Mouse (Mus musculus) embryo, embryonic 11 days (tissue): ENCODE measurements around the gene Ccdc167.

Experiments used
- DNase-seq: peaks from one replicate; pipeline ENCODE4 v3.0.0-alpha.2; 2015

Gene Ccdc167

DNA sequence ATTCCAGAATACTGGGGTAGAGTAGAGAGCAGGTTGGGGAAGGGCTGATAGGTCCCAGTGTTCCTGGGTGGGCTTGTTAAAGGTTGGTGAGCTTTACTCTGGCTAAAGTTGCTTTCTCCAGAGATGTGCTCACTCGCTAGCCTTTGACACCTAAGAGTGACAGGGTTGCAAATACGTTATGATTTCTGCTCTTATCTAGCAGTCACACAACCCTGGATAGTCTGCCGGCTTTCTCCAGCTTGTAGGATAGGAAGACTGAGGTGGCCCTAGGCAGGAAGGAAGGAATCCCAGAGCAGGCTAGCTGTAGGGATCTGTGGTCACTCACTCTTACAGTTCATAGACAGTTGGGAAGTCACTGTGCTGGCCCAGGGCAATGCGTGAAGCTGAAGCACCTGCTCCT is 32.6 kb downstream of the Ccdc167 start:
- DNase-seq: no peak

DNA sequence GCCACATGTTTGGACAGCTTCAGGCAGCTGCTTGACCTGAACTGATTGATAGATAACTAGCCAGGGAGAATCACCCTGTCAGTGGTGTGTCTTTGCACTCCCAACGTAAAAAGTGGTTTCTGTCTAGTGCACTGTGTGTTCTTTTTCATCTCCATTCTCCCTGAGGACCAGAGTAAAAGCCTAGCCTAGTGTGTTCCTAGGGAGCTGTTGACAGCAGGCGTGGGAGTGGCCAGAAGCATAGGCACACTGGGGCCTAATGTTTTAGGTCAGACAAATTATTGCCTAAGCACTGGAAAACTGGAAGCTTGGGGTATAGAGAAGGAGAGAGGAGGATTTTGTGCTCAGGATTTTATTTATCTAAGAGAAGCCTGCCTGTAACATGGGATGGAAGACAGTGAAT is 33.7 kb downstream of the Ccdc167 start:
- DNase-seq: no peak

DNA sequence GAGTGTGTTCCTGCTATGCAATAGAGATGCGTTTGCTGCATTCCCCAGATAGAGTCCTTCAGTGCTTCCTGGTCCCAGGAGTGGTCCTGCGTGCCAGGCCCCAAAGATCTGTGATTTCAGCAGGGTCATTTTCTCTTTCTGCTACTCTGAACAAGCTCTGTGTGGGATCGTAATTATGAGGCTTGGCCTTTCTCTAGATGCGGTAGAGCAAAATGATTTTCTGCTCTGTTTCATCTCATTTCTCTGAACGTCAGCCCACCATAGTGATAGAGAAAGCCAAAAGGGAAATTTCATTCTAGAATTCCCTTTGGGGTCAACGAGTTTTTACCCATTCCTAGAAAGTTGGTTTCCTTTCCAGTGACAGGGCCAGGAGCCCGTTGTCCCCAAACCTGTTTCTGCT is 34.6 kb downstream of the Ccdc167 start:
- DNase-seq: no peak

DNA sequence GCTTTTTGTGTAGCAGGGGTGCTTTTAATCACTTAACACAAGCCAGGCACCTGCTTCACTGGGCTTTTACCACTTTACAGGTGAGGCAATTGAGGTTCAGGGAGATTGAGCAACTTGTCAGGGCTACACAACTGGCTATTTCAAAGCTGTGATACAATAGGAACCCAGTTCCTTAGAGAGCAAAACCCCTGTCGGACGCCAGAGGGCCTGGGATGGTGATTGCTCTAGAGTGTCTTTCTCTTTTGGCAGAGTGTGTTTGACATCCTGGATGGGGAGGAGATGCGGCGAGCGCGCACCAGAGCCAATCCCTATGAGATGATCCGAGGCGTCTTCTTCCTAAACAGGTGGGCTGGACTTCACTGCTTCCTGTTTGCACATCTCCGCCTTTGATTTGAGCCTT is 35.2 kb downstream of the Ccdc167 start:
- no peak for DNase-seq

DNA sequence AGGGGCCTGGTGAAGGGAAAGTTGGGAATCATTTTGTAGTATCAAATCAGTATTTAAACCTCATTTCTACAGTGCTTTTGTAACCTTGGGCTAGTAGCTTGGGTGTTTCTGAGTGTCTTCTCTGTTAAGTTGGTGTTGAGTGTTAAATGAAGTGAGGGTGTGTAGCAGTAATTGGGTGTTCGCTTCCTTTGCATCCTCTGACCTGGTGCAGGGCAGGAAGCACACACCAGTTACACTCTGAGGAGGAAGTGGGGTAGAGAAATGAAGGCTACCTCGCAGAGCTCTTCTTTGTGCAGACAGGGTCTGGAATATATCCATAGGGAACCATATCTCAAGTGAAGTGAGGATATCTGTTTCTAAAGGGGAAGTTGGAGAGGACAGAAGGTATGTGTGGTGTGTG is 35.9 kb downstream of the Ccdc167 start:
- DNase-seq: no peak

DNA sequence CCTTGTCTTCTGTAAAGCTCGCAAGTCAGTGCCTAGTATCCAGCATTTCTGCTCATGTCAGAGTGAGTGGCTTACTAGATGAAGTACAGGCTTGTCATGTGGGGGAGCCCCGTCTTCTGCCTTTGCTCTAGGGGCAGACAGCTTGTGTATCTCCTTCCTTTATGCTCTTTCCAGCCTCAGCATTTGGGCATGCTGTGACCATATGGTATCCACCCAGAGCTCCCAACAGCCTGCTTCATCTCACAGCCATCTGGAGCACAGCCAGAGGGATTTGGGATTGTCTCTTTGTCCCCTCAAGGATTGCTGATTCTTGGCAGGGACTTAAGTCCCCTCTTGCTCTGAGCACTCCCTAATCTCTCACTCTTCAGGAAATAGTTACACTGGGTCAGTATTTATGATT is 36.7 kb downstream of the Ccdc167 start:
- no peak for DNase-seq

DNA sequence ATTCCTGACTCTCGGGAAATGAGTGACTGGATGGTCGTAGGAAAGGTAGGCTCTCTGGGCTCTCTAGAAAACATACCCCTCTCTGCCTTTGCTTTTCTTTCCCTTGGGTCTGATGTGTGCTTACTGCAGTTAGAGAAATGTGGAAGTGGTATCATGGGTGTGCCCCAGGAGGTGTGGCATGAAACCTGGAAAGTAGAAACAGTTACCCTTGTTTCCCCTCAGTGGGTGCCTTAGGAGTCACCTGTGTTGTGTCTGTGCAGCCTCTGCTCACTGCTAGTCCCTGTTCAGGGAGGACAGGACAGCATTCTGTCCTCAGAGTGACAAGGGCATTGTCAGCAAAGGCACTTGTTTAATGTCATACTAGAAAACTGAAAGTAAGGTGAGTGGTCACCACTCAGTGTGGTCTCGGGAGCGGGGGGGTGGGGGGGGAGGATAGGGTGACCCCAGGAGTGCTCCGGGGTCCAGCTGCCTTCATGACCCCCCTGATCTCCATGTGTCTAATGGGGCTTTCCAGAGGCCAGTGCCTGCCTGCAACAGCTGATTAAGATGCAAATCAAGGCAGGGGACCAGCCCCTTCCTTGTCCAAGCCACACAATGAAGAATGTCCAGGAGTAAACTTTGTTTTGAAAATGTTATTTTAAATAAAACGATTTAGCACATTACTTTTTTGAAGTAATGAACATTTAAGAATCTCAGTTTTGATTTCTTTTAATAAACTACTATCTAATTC is 37.6 kb downstream of the Ccdc167 start:
- no peak for DNase-seq

DNA sequence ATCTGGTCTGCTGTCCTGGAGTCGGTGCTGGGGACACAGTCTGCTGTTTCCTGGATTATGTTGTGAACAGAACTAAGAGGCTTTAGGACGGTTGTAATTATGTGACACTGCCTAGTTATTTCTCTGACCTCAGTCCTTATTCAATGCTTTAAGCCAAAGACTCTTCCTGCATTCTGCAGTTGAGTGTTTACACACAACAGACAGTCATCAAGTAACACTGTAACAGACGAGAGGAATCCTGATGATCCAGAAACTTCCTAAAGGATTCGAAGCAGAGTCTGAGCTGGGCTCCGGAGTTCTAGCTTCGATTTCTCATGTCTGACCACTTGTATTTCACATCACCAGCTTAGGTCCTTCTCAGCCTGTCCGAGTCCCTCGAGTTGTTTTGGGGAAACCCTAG is 38.3 kb downstream of the Ccdc167 start:
- DNase-seq: no peak

DNA sequence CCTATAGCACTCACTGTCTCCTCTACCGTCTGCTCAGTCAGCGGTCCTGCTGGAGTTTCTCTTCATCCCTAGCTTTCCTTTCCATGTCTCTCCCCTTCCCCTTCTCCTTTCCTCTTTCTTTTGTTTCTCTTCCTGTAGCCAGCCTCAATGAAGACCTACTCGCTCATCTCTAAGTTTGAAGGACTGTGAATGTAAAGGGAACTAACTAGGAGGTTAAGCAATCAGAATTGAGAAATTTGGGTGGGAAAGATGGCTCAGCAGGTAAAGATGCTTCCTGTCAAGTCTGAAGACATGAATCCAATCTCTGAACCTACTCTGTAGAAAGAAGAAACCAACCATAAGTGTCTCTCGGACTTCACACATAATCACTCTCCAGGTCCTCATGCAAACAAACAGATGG is 43.5 kb downstream of the Ccdc167 start:
- DNase-seq: no peak

DNA sequence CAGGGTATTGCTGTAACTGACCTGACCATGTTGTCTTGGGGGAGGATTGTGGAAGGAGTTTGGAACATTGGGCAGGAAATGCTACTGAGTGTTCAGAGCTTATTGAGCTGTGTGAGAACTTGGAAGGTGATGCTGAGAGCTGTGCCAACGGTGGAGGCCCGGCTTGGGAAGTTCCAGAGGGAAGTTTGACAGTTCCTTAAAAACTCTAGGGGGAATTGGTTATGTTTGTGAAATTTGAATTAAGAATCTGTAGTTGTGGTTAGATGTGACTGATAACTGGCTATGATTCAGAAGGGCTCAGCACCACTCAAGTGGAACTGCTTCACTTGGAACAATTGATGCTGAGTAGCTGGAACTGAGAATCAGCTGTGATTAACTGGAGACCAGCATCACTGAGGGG is 45.8 kb downstream of the Ccdc167 start:
- DNase-seq: no peak

DNA sequence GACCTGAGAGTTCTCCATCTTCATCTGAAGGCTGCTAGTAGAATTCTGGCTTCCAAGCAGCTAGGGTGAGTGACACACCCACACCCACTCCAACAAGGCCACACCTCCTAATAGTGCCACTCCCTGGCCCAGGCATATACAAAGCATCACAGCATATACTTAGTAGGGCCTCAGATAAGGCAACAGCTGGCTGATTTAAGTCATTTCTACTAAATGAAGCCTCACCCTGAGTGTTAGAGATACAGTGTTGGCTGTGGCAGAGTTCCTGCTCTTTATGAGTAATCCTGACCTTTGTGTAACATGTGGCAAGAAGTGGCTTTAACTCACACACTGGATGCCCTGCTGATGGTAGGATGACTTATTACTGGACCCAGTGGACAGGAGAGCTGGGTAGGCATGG is 46.9 kb downstream of the Ccdc167 start:
- no peak for DNase-seq

DNA sequence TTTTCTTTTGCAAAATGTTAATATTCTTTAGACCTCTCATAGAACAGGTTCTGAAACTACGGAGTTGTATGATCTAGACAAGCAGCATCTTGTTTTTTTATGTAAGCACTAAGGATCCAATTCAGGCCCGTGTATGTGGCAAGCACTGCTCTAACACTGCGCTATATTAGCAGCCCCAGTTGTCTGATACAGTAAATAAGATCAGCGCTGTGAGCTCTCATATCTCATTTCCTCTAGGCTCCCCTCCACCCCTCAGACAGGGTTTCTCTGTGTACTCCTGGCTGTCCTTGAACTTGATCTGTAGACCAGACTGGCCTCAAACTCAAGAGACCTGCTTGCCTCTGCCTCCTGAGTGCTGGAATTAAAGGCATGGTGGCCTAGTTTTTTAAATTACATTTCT is 47.8 kb downstream of the Ccdc167 start:
- no peak for DNase-seq

DNA sequence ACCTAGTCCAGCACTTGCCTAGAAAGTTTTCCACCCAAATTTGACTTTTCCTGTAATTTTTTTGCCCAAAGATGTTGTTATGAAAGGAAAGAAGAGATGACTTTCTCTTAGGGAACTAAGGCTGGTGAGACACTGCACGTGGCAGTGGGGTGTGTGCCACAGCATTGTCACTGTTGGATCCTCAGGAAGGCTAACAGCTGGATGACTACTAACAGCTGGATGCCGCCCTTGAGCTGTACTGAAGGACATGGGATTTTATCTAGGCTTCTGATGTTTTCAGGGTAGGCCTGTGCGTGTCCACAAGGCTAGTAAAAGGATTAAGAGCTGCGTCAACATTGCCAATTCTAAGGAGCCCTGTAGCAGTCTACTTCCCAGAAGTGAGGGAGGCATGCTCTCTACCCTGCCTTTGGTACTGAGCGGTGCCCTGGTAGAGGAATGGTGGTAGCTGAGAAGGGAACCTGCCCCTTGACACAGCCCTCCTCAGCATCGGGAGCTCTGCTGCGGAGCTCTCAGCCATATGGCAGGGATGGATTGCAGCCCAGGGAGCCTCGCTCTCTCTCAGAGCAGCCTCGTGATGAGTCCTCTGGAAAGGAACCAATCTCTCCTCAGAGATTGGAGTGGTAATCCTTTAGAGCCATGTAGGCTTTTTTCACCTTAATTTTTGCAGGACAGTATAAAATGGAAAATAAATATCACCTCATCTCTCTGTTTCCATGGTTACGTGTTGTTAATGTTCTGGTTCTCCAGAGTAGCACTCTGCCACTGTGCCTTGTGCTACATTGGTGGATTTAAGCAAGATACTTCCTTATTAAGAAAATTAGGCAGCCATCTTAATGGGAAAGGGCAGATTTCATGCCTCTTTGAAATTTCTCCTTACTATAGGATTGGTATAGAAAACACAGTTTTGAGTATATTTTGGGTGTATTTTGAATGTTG is 48.5 kb downstream of the Ccdc167 start:
- DNase-seq: no peak

DNA sequence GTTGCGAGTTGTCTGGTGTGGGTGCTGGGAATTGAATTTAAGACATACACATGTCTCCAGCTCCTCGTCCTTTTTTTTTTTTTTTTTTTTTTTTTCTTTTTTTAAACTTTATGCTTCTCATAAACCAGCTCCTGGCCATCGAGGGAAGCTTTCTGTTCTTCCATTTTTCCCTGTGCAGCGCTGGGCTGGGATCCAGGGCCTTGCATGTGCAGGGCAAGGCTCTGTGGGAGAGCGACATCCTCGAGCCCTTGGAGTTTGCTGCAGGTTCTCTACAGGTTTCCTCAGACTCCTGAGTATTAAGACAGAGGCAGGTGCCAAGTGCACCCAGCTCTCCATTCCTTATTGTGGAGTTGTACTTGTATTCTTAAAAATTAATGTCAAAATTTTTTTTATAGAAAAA is 54.7 kb downstream of the Ccdc167 start:
- no peak for DNase-seq

DNA sequence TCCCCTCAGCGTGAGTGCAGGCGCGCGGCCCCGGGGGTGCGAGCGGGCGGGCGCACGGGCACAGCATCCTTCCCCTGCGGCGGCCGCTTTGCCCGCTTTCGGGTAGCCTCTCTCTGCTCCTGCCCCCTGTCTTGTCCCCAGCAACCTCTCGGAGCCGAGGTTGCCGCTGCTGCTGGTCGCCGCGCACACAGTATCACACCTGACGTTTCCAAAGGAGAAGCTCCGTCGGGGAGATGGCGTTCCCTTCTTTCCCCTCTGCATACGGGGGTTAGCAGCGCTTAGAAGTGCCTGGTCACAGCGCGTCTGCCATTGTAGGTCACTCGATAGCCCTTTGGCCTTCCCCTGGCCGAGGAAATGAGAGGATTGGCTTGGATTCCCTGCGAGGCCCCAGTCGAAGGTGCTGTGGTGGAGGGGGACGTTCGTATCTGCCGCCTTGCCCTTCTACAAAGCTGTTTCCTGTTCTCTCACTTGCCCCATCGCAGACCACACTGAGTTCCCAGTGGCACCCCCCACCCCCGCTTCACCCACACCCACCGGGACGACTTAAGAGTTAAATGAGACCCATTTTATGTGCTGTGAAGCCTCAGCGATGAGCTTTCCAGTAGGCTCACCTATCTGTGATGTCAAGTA is 56.0 kb downstream of the Ccdc167 start:
- DNase-seq: peak; percentile 18

DNA sequence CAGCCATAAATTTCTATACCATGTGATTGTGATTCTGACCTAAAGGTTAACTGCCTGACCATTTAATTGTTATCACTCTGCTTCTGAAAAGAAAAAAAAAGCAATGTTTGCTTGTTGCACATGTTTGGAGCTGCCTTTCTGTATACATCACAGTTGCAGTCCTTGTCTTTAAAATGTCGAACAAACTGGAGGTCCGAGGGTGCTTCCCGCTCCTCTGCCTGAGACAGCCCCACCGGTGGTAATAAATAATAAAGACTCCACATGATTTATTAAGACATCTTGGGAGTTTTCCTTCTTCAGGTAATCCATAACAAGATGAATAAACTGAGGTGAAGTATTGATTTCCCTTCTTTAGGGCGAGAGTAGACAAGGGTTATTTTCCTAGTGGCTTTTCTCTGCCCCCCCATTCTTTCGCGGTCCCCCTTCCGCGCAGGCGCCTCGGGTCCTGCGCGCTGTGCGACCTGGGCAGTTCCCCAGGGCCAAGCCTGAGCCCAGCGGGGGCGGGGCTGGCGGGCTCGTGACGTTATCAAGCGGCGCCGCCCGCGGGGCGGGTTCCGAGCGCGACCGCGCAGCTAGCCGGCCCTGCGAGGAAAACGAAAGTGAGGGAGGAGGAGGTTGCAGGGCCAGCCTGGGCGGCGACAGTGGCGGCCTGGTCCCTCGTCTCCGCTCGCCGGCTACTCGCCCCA is 56.6 kb downstream of the Ccdc167 start, which contains the start of gene Cmtr1:
TSS of gene Cmtr1 (plus strand) at position 520 of the 686 bp plus-strand sequence.
- DNase-seq: peak; percentile 98

DNA sequence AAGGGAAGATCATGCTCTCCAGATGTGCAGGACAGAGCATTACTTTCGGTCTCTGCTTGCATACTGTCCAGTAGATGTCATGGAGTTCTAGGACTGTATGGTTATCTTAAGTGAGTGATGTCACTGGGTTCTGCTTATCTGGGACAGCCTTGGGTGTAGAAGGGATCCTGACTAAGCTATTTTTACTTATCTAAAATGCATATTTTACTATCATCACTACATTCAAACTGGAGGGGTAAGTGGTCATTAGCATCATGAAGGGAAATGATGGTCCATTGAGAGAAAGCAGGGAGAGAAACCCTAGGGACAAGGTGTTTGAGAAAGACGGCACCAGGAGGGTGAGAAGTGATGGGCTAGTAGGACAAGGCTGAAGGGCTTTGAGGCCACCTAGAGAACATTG is 58.6 kb downstream of the Ccdc167 start:
- DNase-seq: no peak

DNA sequence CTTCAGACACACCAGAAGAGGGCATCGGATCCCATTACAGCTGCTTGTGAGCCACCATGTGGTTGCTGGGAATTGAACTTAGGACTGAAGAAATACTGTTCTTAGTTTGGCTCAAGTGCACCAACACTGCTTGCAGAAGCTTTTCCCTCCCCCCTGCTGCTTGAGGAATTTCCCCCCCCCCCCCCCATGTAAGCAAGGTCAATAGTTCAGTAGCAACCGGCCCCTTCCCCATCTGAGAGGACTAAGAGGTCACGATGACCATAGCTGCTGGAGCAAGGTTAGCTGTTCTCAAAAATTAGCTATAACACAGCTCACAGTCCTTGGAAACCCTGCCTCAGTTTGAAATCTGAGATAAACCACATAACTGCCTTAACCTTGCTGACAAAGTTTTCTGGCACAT is 74.6 kb downstream of the Ccdc167 start:
- no peak for DNase-seq

DNA sequence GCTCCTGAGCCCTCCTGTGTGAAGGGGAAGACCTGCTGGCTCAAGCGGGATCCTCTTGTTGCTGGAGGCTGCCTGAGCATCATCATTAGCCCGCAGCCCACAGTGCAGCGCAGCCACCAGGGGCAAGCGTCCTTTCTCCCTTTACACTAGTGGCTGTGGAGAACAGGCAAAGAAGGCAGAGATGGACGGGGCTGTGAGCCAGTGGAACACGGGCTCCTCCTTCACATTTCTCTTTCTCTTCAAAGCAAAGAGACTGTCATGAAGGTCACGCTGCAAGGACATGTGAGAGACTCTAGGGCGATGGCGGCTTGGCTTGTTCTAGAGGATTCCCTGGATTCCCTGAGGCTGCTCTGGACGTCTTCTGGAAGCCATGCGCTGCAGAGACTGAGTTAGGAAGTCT is 75.9 kb downstream of the Ccdc167 start:
- DNase-seq: no peak

DNA sequence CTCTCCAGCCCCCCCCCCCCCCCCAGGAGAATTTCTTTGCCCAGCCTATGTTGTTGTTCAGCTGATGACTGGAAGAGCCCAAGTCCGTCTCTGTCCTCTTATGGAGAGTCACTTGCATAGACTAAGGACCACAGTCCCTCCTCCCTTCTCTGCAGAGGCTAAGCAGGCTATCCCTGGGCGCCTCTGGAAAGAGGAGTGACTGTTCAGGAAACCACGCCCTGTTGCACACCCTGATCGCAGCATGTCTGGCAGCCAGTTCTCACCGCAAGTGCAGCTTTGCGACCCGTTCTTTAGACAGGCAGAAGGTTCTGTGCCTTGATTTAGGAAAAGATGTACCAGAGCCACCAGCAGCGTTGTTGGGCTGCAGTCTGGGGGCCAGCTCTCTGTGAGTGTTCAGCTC is 78.9 kb downstream of the Ccdc167 start:
- no peak for DNase-seq

DNA sequence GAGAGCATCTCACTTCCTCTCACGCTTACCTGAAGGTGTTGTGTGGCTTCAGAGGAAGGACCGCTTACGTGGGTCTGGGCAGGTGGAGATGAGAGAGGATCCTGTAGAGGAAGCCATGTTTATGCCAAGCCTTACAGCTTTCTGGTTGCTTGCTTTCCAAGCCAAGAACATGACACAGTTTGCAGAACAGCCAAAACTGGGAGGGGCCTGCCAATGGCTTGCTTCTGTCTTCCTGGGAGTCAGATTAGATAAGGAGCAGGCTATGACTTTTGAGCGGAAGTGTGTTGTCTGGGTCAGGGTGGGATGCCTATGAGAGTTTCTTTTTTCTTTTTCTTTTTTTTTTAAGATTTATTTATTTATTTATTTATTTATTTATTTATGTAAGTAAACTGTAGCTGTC is 79.5 kb downstream of the Ccdc167 start:
- DNase-seq: no peak
